Mouse (Mus musculus) intestine, embryonic 16.5 days (tissue): ENCODE results near the gene Rsrp1. TPM values are rescaled to one million over a fixed set of nuclear protein-coding genes. Genes with fewer than 3 reads are reported as not detected.
A peak's percentile ranks its signal among the peaks of the same experiment; 100 is the strongest.

Source experiments
- ATAC-seq: fragments of 200-750 bp; cut with Nextera tagmentation; 2 replicates; pipeline ENCODE4 v1.8.0; 2017; ENCODE audit warnings: moderate TSS enrichment, moderate library complexity
- H3K27ac ChIP-seq: fragments of 300-500 bp; sonication (generic); 2 replicates; pipeline ENCODE4 v1.5.1; 2014; ENCODE audit warnings: mild to moderate bottlenecking, low read length
- H3K27me3 ChIP-seq: fragments of 300-500 bp; sonication (generic); replicated peaks from 2 replicates; pipeline ENCODE4 v1.6.1; 2014; ENCODE audit warnings: low read length, control low read depth, mixed read lengths; ENCODE audit not compliant: control insufficient read depth, insufficient read depth
- H3K36me3 ChIP-seq: fragments of 300-500 bp; sonication (generic); 2 replicates; pipeline ENCODE4 v1.6.1; 2014; ENCODE audit warnings: low read length, control low read depth; ENCODE audit not compliant: control insufficient read depth, insufficient read depth
- H3K4me1 ChIP-seq: fragments of 300-500 bp; sonication (generic); 2 replicates; pipeline ENCODE4 v1.6.1; 2014; ENCODE audit warnings: low read length, control low read depth, mixed read lengths; ENCODE audit not compliant: control insufficient read depth, insufficient read depth
- H3K4me2 ChIP-seq: fragments of 300-500 bp; sonication (generic); 2 replicates; pipeline ENCODE4 v1.6.1; 2014; ENCODE audit warnings: low read depth, low read length, control low read depth
- H3K4me3 ChIP-seq: fragments of 300-500 bp; sonication (generic); 2 replicates; pipeline ENCODE4 v1.5.1; 2014; ENCODE audit warnings: mild to moderate bottlenecking, low read length
- H3K9ac ChIP-seq: fragments of 300-500 bp; sonication (generic); 2 replicates; pipeline ENCODE4 v1.6.1; 2014; ENCODE audit warnings: low read depth, low read length
- H3K9me3 ChIP-seq: fragments of 300-500 bp; sonication (generic); 2 replicates; pipeline ENCODE4 v1.6.1; 2016; ENCODE audit warnings: low read length, control low read depth; ENCODE audit not compliant: control insufficient read depth
- WGBS: fragments of 180-500 bp; shearing (Covaris S2); extraction: QIAGEN DNeasy Blood & Tissue Kit; methylation state at CpG from one replicate; pipeline ENCODE4 v1.1.7; 2014; 5-methylcytosine and 5-hydroxymethylcytosine counted together
- polyA plus RNA-seq: library from polyadenylated mRNA; unstranded; fragments of >200 nt; fragmentation: Nextera tagmentation; extraction: Ambion mirVana; gene quantifications from 2 replicates; pipeline ENCODE4 v1.2.1, GENCODE M21; 2015

Rsrp1 gene
- polyA plus RNA-seq, 1 experiment from 2014 or later, result 467 TPM

DNA sequence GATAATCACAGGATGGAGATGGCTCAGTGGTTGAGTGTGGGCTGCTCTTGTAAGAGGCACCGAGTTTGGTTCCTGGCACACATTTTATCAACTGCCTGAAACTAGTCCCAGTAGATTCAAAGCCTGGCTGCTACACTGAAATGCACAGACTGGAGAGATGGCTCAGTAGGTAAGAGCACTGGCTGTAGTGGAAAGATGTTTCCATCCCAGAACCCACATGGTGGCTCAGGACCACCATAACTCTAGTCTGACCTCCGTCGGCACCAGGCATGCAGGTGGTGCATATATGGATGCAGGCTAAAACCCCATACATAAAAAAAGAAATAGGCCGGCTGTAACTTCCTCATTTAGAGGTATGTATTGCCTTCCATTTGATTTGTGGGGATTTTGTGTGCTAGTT lies 6.1 kb downstream of the Rsrp1 start:
- ATAC-seq, result no peak
- H3K4me1 ChIP-seq, result peaks cover 17% of the 10 kb centered on the region

DNA sequence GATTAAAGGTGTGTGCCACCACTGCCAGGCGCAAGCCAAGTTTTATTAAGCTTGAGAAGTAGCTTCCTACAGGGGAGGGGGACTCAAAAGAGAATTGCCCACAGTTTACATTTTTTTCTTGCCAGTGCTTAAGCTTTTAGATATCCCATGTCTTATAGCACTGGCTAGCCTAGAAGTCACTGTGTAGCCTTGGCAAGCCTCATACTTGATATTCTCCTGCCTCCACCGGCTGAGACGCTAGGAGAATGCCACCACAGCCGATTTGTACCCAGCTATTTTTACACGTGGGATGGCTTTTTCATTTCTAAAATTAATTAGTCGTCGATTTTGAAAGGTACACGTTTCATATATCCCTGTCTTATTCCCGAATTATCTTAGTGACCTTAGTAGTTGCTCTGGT lies 6.8 kb downstream of the Rsrp1 start:
- peak; percentile 14; the same call in 1 of the 2 replicates for ATAC-seq
- peak overlapping the region; percentile 72 for H3K4me2 ChIP-seq
- peaks cover 29% of the 10 kb centered on the region for H3K36me3 ChIP-seq
- no peaks in the 10 kb centered on the region for H3K27me3 ChIP-seq
- WGBS, result 27% methylated on average over 9 of the region's 9 CpGs
- peak overlapping the region; percentile 98 for H3K4me3 ChIP-seq
- peak overlapping the region; percentile 52; the same call in 1 of the 2 replicates for H3K9ac ChIP-seq
- H3K4me1 ChIP-seq, result peaks cover 15% of the 10 kb centered on the region
- H3K9me3 ChIP-seq, result no peaks in the 10 kb centered on the region
- H3K27ac ChIP-seq, result peak overlapping the region; percentile 72

More for the DNA sequence above, 6.1 kb downstream of the Rsrp1 start:
- H3K9me3 ChIP-seq, result no peaks in the 10 kb centered on the region
- H3K27me3 ChIP-seq, result no peaks in the 10 kb centered on the region
- no peak overlapping the region for H3K9ac ChIP-seq
- H3K27ac ChIP-seq, result no peak overlapping the region
- peaks cover 25% of the 10 kb centered on the region for H3K36me3 ChIP-seq
- H3K4me2 ChIP-seq, result no peak overlapping the region
- H3K4me3 ChIP-seq, result no peak overlapping the region
- 73% methylated on average over 4 of the region's 4 CpGs for WGBS

DNA sequence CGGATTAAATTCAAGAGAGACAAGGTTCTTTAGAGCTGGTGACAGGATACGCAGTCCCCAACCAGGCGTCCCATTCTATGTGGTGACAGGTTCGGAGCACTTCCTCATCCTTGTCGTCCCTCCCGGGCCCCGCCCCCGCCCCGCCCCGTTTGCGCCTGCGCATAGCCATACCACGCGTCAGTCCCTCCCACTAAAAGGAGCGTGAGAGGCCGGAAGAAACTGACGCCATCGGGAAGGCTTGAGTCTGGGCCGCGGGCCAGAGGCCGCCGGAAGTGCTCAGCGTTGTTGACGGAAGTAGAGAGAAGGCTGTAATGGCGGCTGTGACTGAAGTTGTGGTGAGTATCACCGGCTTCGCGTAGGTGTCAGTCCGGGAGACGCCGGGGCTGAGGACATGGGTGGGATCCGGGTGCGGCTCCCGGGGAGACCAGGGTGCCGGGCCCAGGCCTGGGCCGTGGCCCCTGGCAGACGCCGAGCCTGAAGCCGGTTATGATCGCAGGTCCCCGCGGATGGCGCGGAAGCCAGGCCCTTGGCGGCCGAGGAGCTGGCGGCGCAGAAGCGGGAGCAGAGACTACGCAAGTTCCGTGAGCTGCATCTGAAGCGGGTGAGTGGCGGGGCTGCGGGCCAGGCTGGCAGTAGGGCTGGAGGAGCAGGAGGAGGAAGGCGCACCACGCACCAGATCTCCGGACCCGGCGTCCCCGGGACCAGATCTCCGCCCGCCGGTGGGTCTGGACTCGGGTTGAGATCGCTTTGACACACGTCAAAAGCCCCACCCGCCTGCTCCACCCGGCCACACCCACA lies 7.5 kb downstream of the Rsrp1 start, which contains the start of gene Syf2:
TSS of gene Syf2 (plus strand) at position 215 of the 798 bp plus-strand sequence.
- Histone ChIP-seq H3K4me1 (peaks cover 8% of the 10 kb centered on the region), H3K36me3 (peaks cover 22% of the 10 kb centered on the region), H3K4me2 (peak within 1 kb of the TSS; percentile 72), H3K9me3 (no peaks in the 10 kb centered on the region), H3K27ac (peak within 1 kb of the TSS; percentile 83), H3K9ac (peak within 1 kb of the TSS; percentile 82), H3K4me3 (peak within 1 kb of the TSS; percentile 98), H3K27me3 (no peaks in the 10 kb centered on the region)
- under 1% methylated on average over 68 of the region's 68 CpGs for WGBS
- peak; percentile 97 for ATAC-seq

DNA sequence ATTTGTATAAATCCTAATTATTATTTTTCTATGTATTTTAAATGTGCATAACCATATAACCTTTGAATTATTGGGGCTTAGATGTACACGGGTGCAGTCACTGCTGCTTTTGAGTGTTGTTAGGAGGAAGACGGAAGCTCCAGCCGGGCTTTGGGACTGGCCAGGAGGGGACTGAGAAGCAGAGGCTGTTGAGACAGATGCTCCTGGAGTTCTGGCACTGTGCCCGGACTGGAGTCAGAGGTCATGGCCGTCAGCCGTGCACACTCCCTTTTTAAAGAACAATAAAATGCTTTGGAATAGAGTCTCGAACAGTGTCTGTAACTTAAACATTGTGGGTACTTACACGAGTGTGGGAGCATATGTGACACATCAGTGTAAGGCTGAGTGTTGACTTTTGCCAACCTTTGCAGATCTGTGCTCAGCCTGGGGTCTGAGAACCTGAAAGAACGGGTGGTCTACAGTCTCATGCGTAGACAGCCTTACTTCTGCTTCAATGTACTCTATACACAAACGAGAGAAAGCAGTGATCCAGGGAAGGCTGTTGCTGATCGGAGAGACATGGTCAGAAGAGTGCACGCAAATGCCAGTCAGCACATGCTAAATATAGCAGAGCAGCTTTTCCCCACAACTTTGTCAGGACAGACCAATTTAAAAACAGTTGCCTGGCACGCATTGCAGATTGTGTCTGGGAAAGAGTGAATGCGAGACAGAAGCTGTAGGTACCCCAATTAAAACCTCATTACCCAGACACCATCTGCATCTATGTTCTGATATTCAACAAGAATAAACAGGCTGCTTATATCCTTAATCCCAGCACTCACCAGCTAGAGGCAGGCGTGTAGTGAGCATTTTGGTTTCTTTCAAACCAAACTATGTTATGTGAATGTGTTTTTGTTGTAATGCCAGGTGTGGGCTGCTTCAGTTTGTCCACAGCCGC lies 14.1 kb downstream of the Rsrp1 start:
- no peak overlapping the region for H3K4me3 ChIP-seq
- H3K4me2 ChIP-seq, result no peak overlapping the region
- no peak overlapping the region for H3K9ac ChIP-seq
- H3K27ac ChIP-seq, result no peak overlapping the region
- no peaks in the 10 kb centered on the region for H3K9me3 ChIP-seq
- 42% methylated on average over 17 of the region's 17 CpGs for WGBS
- ATAC-seq, result peak; percentile 42; the same call in 1 of the 2 replicates
- no peaks in the 10 kb centered on the region for H3K27me3 ChIP-seq
- H3K4me1 ChIP-seq, result peaks cover 4% of the 10 kb centered on the region; the same call in 1 of the 2 replicates
- H3K36me3 ChIP-seq, result peaks cover 14% of the 10 kb centered on the region

DNA sequence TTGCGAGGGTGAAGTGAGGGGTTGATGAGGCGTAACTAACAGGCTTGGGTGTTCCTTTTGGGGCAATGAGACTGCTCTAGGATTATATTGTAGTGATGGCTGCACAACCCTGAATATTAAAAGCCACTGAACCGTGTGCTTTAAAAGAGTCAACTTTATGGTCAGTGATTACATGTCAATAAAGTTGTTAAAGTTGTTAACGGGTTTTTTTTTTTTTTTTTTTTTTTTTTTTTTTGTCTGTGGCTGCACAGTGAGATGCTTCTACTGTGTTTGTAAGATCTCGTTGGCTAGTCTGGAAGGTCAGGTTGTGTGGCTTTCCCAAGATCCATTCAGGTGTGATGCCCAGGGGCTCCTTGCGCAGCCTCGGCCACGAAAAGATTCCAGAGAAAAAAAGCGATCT lies 16.5 kb downstream of the Rsrp1 start:
- H3K27ac ChIP-seq, result no peak overlapping the region
- H3K9ac ChIP-seq, result no peak overlapping the region
- H3K4me2 ChIP-seq, result 0 out of 2 replicates have a peak overlapping the region, but pooled peaks have one; percentile 19
- WGBS, result 58% methylated on average over 9 of the region's 9 CpGs
- H3K27me3 ChIP-seq, result peaks cover 12% of the 10 kb centered on the region; the same call in 1 of the 2 replicates
- no peak for ATAC-seq
- H3K4me1 ChIP-seq, result peaks cover 4% of the 10 kb centered on the region; the same call in 1 of the 2 replicates
- no peaks in the 10 kb centered on the region for H3K9me3 ChIP-seq
- no peak overlapping the region for H3K4me3 ChIP-seq
- H3K36me3 ChIP-seq, result peaks cover 9% of the 10 kb centered on the region

DNA sequence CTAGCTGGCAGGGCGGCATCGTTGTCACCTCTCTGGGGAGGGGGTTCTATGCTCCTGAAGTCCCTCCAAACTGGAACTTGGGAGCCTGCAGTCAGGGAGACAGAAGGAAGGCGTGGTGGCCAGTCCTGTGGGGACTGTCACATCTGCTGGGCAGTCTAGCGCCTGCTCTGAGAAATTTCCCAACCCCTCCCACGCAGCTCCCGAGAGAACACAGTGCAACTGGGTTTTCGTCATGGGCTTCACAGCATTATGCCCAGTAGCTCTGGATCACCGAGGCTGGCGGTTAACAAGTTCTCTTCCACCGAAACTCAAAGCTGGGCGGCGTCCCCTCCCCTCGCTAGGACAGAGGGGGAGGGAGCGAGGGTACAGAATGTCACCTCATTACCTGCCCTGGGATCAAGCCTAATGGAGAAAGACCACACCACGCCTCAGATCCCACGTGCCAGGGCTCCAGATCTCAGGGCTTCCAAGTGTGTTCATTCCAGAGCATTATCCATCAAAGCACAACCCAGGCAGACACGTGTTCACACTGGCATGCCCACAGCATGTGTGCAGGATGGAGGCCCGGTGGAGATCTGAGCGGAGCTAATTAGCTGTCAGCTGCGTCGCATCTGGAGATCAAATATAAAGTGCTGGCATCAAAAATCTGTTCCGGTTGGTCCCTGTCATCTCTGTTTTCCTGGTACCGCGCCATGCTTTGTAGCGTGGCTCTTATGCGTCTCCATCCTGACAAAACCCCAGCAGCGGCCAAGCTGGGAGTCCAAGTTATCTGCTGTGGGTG lies 20.6 kb downstream of the Rsrp1 start:
- WGBS, result 45% methylated on average over 27 of the region's 27 CpGs
- H3K36me3 ChIP-seq, result no peaks in the 10 kb centered on the region
- no peak overlapping the region for H3K9ac ChIP-seq
- no peak for ATAC-seq
- no peak overlapping the region for H3K4me2 ChIP-seq
- peaks cover 4% of the 10 kb centered on the region; the same call in 1 of the 2 replicates for H3K4me1 ChIP-seq
- H3K4me3 ChIP-seq, result no peak overlapping the region
- H3K9me3 ChIP-seq, result no peaks in the 10 kb centered on the region
- H3K27ac ChIP-seq, result no peak overlapping the region
- peaks cover 17% of the 10 kb centered on the region; the same call in 1 of the 2 replicates for H3K27me3 ChIP-seq

DNA sequence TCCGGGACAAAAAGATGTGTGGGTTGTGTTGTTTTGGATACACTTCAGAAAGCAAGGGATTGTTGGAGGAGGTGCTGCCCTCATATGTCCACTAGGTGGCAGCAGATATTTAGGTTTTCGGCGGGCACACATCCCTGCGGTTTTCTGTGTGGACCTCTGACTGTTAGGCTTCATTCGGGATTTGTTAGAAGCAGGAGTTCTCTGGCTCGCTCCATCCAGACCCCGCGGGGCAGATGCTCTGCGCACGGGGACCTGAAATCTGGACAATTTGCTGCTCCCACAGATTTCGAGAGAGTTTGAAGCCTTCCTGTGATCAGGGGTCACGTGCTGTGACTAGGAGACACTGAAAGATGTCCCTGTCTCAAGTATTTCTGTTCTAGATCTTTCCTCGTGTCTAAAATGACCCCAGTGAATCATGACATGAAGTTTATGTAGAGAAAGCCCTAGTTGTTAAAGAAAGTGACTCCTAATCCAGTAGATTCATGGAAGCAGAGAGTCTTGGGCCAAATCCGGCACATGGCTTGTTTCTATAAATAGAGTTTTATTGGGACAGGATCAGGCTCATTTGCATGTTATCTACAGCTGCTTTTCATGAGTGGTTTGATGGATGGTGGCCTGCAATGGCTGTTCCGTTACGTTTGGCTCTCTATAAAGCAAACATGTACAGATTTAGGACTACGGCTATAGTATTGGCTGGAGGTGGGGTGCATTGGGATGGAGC lies 22.8 kb downstream of the Rsrp1 start:
- Histone ChIP-seq H3K4me1 (peaks cover 10% of the 10 kb centered on the region), H3K36me3 (no peaks in the 10 kb centered on the region), H3K27ac (no peak overlapping the region), H3K4me3 (peak overlapping the region; percentile 31), H3K4me2 (peak overlapping the region; percentile 50), H3K9me3 (no peaks in the 10 kb centered on the region), H3K27me3 (peaks cover 17% of the 10 kb centered on the region; the same call in 1 of the 2 replicates), H3K9ac (no peak overlapping the region)
- peak; percentile 45; the same call in 1 of the 2 replicates for ATAC-seq
- 7% methylated on average over 17 of the region's 17 CpGs for WGBS

DNA sequence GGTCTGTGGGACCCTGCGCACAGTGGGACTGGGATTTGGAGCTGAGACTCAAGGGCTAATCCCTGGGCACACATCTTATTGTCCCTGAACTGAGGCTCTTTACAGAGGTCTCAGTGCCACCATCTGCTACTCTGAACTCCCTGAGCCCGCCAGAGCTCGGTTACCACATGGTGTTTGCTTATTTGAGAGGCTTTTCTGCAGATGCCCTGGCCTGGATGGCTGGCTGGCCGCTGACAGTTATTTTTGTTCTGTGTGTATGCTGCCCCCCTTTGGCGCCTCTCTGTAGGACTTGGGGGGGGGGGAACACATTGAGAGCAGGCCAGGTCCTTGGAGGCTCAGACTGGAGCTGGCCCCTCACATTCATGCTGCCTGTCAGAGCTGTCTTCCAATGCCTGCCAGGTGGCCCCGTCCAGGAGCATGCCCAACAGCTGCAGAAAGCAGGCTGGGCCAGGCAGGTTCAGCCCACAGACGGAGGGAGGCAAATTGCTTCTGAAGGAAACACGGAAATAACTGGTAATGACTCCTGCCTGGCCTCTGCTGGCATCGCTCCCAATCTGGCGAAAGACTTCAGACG lies 27.2 kb downstream of the Rsrp1 start:
- peak overlapping the region; percentile 48; the same call in 1 of the 2 replicates for H3K9ac ChIP-seq
- H3K9me3 ChIP-seq, result no peaks in the 10 kb centered on the region
- no peaks in the 10 kb centered on the region for H3K27me3 ChIP-seq
- 12% methylated on average over 11 of the region's 11 CpGs for WGBS
- H3K4me1 ChIP-seq, result peaks cover 12% of the 10 kb centered on the region
- peak overlapping the region; percentile 31 for H3K27ac ChIP-seq
- no peak overlapping the region for H3K4me3 ChIP-seq
- H3K36me3 ChIP-seq, result no peaks in the 10 kb centered on the region
- peak; percentile 81 for ATAC-seq
- 0 out of 2 replicates have a peak overlapping the region, but pooled peaks have one; percentile 12 for H3K4me2 ChIP-seq
